Mouse (Mus musculus) bone marrow, adult 2 months (tissue): ENCODE results near the gene Pakap.

Source experiments
- CTCF ChIP-seq: fragments of 200-500 bp; IDR thresholded peaks from 2 replicates; pipeline ENCODE4 v1.5.1; 2011; ENCODE audit warnings: low read length, control low read depth; ENCODE audit not compliant: control insufficient read depth, insufficient read depth
- POLR2A ChIP-seq: fragments of 200-500 bp; IDR thresholded peaks from 2 replicates; pipeline ENCODE4 v1.6.1; 2011; ENCODE audit warnings: low read depth, mild to moderate bottlenecking, control low read depth, low read length, borderline replicate concordance; ENCODE audit not compliant: control insufficient read depth

GRCm38 (mm10) chr4:57934181-57934580, 366.2 kb downstream of the Pakap start:
- TF ChIP-seq POLR2A (no peak), CTCF (no peak)
